In the genomic region with DNA sequence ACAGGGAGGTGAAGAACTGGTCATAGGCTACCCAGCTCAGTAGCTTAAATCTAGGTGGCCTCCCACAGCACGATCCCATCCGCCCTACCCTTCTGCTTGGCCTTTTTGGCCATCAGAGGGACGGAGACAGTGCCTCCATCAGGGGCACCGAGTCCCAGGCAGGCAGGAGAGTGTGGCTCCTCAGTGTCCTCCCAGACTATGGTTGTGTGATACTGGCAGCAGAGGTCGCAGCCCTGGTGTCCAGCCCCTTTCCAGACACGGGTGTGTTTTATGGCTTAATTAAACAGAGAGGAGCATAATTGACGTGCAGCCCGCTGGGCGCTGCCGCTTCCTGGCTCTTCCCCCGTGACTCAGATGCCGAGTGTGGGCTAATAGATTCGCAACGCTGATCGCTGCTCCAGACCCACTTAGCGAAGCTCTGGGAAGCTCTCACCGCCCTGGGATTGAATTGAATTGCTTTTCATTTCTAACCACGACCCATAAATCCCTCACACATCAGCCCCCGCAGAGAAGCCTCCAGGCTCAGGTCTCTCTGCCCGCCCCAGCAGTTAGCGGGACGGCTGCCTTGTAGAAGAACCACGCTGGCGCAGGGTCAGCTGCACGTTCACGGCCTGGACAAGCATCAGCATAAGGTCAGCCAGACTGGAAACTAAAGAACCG, we compare ENCODE assay signal across 8 mouse cellular contexts.
DNase-seq lines count a peak whose midpoint lies in the region; ATAC-seq and TF ChIP-seq lines count a peak whose summit lies in the region.

No protein-coding gene starts in this region.

- H3K4me1 ChIP-seq in limb, embryonic 14.5 days (ENCODE audit: control insufficient read depth, insufficient read depth, low read length): 0 out of 2 replicates have a peak, but pooled peaks cover 3% of the 10 kb centered on the region

- no peak for TF ChIP-seq POLR2A in limb, embryonic 14.5 days (IDR thresholded peaks at IDR 0.05; ENCODE audit: borderline replicate concordance, extremely low read depth, insufficient read depth, insufficient read length)

- H3K9me3 ChIP-seq in limb, embryonic 14.5 days (ENCODE audit: control insufficient read depth, low read length): no peaks in the 10 kb centered on the region

- H3K4me2 ChIP-seq in limb, embryonic 14.5 days (replicated peaks; ENCODE audit: low read depth, low read length, severe bottlenecking): peak overlapping the region; percentile 28; the same call in 1 of the 2 replicates

- no peak overlapping the region for H3K27ac ChIP-seq in limb, embryonic 14.5 days (replicated peaks; ENCODE audit: low read depth, low read length)

- intact Hi-C loops in gastrocnemius, postnatal 36 days (cut with DNase I): no loop called here

- no peaks in the 10 kb centered on the region for H3K27me3 ChIP-seq in limb, embryonic 14.5 days (ENCODE audit: control insufficient read depth, insufficient read depth, low read length)

- DNase-seq in gastrocnemius, adult 18-20 months (ENCODE audit: low spot score): peak; percentile 32
- DNase-seq in gastrocnemius, postnatal 36 days: no peak
- DNase-seq in right cerebral cortex, adult 2 months (ENCODE audit: low spot score in 2 of 2): peak; percentile 54 to 63
- DNase-seq in right cerebral cortex, postnatal 14 days: no peak
- peak; percentile 34 for DNase-seq in forelimb bud, embryonic 11.5 days (ENCODE audit: low read depth, low spot score)
- DNase-seq in limb, embryonic 14.5 days (ENCODE audit: low spot score): no peak
- DNase-seq in urinary bladder, postnatal 4 days (ENCODE audit: low spot score in 2 of 2): no peak
- no peak for DNase-seq in testis, postnatal 14 days (ENCODE audit: low spot score)

- H3K4me3 ChIP-seq in limb, embryonic 14.5 days (replicated peaks; ENCODE audit: low read length): no peak overlapping the region

- no peak overlapping the region for H3K9ac ChIP-seq in limb, embryonic 14.5 days (ENCODE audit: low read depth, low read length, severe bottlenecking)

- no peak for ATAC-seq in limb, embryonic 14.5 days (ENCODE audit: low FRiP score, low read depth)

- WGBS in limb, embryonic 14.5 days: 10% methylated on average over 27 of the region's 27 CpGs

- H3K36me3 ChIP-seq in limb, embryonic 14.5 days (ENCODE audit: control insufficient read depth, insufficient read depth, low read length): no peaks in the 10 kb centered on the region

Comparison
In these comparisons a context has a peak if more than half of its experiments do, and no peak if none do; other contexts are left out.
1. DNase-seq: peak in gastrocnemius, adult 18-20 months (single experiment), right cerebral cortex, adult 2 months (2 of 2) and forelimb bud, embryonic 11.5 days (single experiment); none in gastrocnemius, postnatal 36 days (0 of 2), right cerebral cortex, postnatal 14 days (single experiment), limb, embryonic 14.5 days (single experiment), urinary bladder, postnatal 4 days (0 of 2) and testis, postnatal 14 days (single experiment).